Mouse (Mus musculus): ENCODE results near the gene C2cd2.

- TF ChIP-seq EP300 (IDR thresholded peaks at IDR 0.05; ENCODE audit: low read length) (no peak), POLR2A (IDR thresholded peaks at IDR 0.05; ENCODE audit: low read depth, low read length) (no peak), POLR2AphosphoS2 (IDR thresholded peaks at IDR 0.05; ENCODE audit: low read depth, low read length) (no peak), ZKSCAN1 (IDR thresholded peaks at IDR 0.05; ENCODE audit: borderline replicate concordance, low read depth, low read length) (no peak), SIN3A (IDR thresholded peaks at IDR 0.05; ENCODE audit: low read length) (no peak), ZMIZ1 (IDR thresholded peaks at IDR 0.05; ENCODE audit: low read depth, low read length) (no peak), CTCF (conservative IDR thresholded peaks at IDR 0.05 in 1 of 2, IDR thresholded peaks at IDR 0.05 in 1 of 2; ENCODE audit: low read depth in 2 of 2, low read length in 2 of 2) (no peak), JUND (conservative IDR thresholded peaks at IDR 0.05; ENCODE audit: low read depth, low read length) (no peak)
Measured at GRCm38 (mm10) chr16:97883696-97884095, 78.7 kb downstream of the C2cd2 start.

All from CH12.LX (cell line).